Mouse (Mus musculus): ENCODE measurements at regions not wholly inside any gene's neighbourhood (a gene's known extent, or its start where the extent isn't known, plus 50 kb on each side); places are given as distances from the start of the nearest gene placed in this dataset.

DNA sequence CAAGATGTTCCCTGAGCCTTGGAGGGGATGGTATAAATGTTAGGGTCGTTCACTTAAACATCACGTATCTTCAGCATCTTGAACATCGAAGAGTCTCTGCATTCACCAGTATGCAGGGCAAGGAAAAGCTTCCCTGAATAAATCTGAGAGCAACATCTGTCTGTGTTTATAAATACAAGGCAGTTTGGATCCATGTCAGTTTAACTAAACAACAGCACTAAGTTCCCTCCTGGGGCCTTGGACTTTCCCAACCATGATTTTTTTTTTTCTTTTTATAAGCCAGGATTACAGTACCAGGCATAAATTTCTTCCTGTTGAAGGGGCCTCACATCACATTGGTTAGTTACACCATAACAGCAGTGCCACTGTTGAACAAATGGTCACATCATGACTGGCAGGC is 88.2 kb upstream of the Egfr start:
- TF ChIP-seq POLR2A (IDR thresholded peaks at IDR 0.05; ENCODE audit: insufficient read depth, low read depth, low read length) (no peak), CTCF (IDR thresholded peaks at IDR 0.05; ENCODE audit: insufficient read depth, low read depth, low read length) (no peak)
